Mouse (Mus musculus): ENCODE measurements around the gene Abcg4. TPM values are rescaled to one million over a fixed set of nuclear protein-coding genes. Genes with fewer than 3 reads are reported as not detected.
A peak's percentile ranks its signal among the peaks of the same experiment; 100 is the strongest.

The Abcg4 gene
- polyA plus RNA-seq, 1 experiment from 2014 or later, result 3.0 TPM

- H3K4me3 ChIP-seq (ENCODE audit: low read length), result peak overlapping the region; percentile 41; the same call in 1 of the 2 replicates
- 45% methylated on average over 26 of the region's 26 CpGs for WGBS
- peaks cover 16% of the 10 kb centered on the region for H3K4me1 ChIP-seq (ENCODE audit: control insufficient read depth, insufficient read depth, low read length)
- no peaks in the 10 kb centered on the region for H3K9me3 ChIP-seq (ENCODE audit: control insufficient read depth, low read length)
- no peak overlapping the region for H3K27ac ChIP-seq (ENCODE audit: low read length)
- H3K4me2 ChIP-seq (ENCODE audit: low read depth, low read length), result peak overlapping the region; percentile 44
- ATAC-seq, result peak; percentile 73
- no peaks in the 10 kb centered on the region for H3K36me3 ChIP-seq (ENCODE audit: control insufficient read depth, insufficient read depth, low read length)
- H3K27me3 ChIP-seq (replicated peaks; ENCODE audit: control insufficient read depth, insufficient read depth, low read length), result no peaks in the 10 kb centered on the region
- H3K9ac ChIP-seq (ENCODE audit: low read depth, low read length), result 0 out of 2 replicates have a peak overlapping the region, but pooled peaks have one; percentile 11
These were observed 39.0 kb downstream of the Abcg4 start for GRCm38 (mm10) chr9:44249181-44250146.

GRCm38 (mm10) chr9:44247907-44248306 lies 40.5 kb downstream of the Abcg4 start:
- H3K4me2 ChIP-seq (ENCODE audit: low read depth, low read length), result no peak overlapping the region
- no peak for ATAC-seq
- H3K9ac ChIP-seq (ENCODE audit: low read depth, low read length), result no peak overlapping the region
- no peak overlapping the region for H3K4me3 ChIP-seq (ENCODE audit: low read length)
- H3K27ac ChIP-seq (ENCODE audit: low read length), result no peak overlapping the region
- H3K36me3 ChIP-seq (ENCODE audit: control insufficient read depth, insufficient read depth, low read length), result no peaks in the 10 kb centered on the region
- no peaks in the 10 kb centered on the region for H3K27me3 ChIP-seq (replicated peaks; ENCODE audit: control insufficient read depth, insufficient read depth, low read length)
- H3K9me3 ChIP-seq (ENCODE audit: control insufficient read depth, low read length), result no peaks in the 10 kb centered on the region
- WGBS, result 74% methylated on average over 6 of the region's 6 CpGs
- peaks cover 9% of the 10 kb centered on the region for H3K4me1 ChIP-seq (ENCODE audit: control insufficient read depth, insufficient read depth, low read length)

GRCm38 (mm10) chr9:44243621-44244020 lies 44.8 kb downstream of the Abcg4 start:
- Histone ChIP-seq H3K4me3 (ENCODE audit: low read length) (no peak overlapping the region), H3K4me1 (ENCODE audit: control insufficient read depth, insufficient read depth, low read length) (0 out of 2 replicates have a peak, but pooled peaks cover 4% of the 10 kb centered on the region), H3K4me2 (ENCODE audit: low read depth, low read length) (no peak overlapping the region), H3K9ac (ENCODE audit: low read depth, low read length) (no peak overlapping the region), H3K9me3 (ENCODE audit: control insufficient read depth, low read length) (no peaks in the 10 kb centered on the region), H3K36me3 (ENCODE audit: control insufficient read depth, insufficient read depth, low read length) (no peaks in the 10 kb centered on the region), H3K27me3 (replicated peaks; ENCODE audit: control insufficient read depth, insufficient read depth, low read length) (no peaks in the 10 kb centered on the region), H3K27ac (ENCODE audit: low read length) (no peak overlapping the region)
- 65% methylated on average over 2 of the region's 2 CpGs for WGBS
- ATAC-seq, result no peak

- H3K9ac ChIP-seq (ENCODE audit: low read depth, low read length), result no peak overlapping the region
- no peaks in the 10 kb centered on the region for H3K36me3 ChIP-seq (ENCODE audit: control insufficient read depth, insufficient read depth, low read length)
- H3K9me3 ChIP-seq (ENCODE audit: control insufficient read depth, low read length), result no peaks in the 10 kb centered on the region
- H3K27ac ChIP-seq (ENCODE audit: low read length), result no peak overlapping the region
- H3K27me3 ChIP-seq (replicated peaks; ENCODE audit: control insufficient read depth, insufficient read depth, low read length), result no peaks in the 10 kb centered on the region
- no peak overlapping the region for H3K4me3 ChIP-seq (ENCODE audit: low read length)
- no peak for ATAC-seq
- 0 out of 2 replicates have a peak, but pooled peaks cover 4% of the 10 kb centered on the region for H3K4me1 ChIP-seq (ENCODE audit: control insufficient read depth, insufficient read depth, low read length)
- no peak overlapping the region for H3K4me2 ChIP-seq (ENCODE audit: low read depth, low read length)
- WGBS, result 73% methylated on average over 9 of the region's 9 CpGs
These were observed 47.0 kb downstream of the Abcg4 start for GRCm38 (mm10) chr9:44241418-44241817.

- H3K27ac ChIP-seq (ENCODE audit: low read length), result no peak overlapping the region
- WGBS, result 63% methylated on average over 5 of the region's 5 CpGs
- no peak overlapping the region for H3K4me2 ChIP-seq (ENCODE audit: low read depth, low read length)
- no peak overlapping the region for H3K4me3 ChIP-seq (ENCODE audit: low read length)
- H3K9ac ChIP-seq (ENCODE audit: low read depth, low read length), result no peak overlapping the region
- no peaks in the 10 kb centered on the region for H3K27me3 ChIP-seq (replicated peaks; ENCODE audit: control insufficient read depth, insufficient read depth, low read length)
- ATAC-seq, result no peak
- H3K36me3 ChIP-seq (ENCODE audit: control insufficient read depth, insufficient read depth, low read length), result no peaks in the 10 kb centered on the region
- H3K9me3 ChIP-seq (ENCODE audit: control insufficient read depth, low read length), result no peaks in the 10 kb centered on the region
- H3K4me1 ChIP-seq (ENCODE audit: control insufficient read depth, insufficient read depth, low read length), result 0 out of 2 replicates have a peak, but pooled peaks cover 4% of the 10 kb centered on the region
These were observed 47.5 kb downstream of the Abcg4 start for GRCm38 (mm10) chr9:44240911-44241310.

GRCm38 (mm10) chr9:44240399-44240798 lies 48.0 kb downstream of the Abcg4 start, which contains the start of gene Ccdc153:
Ccdc153 (plus strand) TSS chr9:44240676.
- Histone ChIP-seq H3K4me3 (ENCODE audit: low read length) (no peak within 1 kb of the TSS), H3K9ac (ENCODE audit: low read depth, low read length) (no peak within 1 kb of the TSS), H3K27me3 (replicated peaks; ENCODE audit: control insufficient read depth, insufficient read depth, low read length) (no peaks in the 10 kb centered on the region), H3K27ac (ENCODE audit: low read length) (no peak within 1 kb of the TSS), H3K4me1 (ENCODE audit: control insufficient read depth, insufficient read depth, low read length) (0 out of 2 replicates have a peak, but pooled peaks cover 4% of the 10 kb centered on the region), H3K9me3 (ENCODE audit: control insufficient read depth, low read length) (no peaks in the 10 kb centered on the region), H3K36me3 (ENCODE audit: control insufficient read depth, insufficient read depth, low read length) (no peaks in the 10 kb centered on the region), H3K4me2 (ENCODE audit: low read depth, low read length) (no peak within 1 kb of the TSS)
- ATAC-seq, result no peak
- WGBS, result 53% methylated on average over 2 of the region's 2 CpGs

GRCm38 (mm10) chr9:44239447-44239846 lies 49.0 kb downstream of the Abcg4 start:
- H3K9me3 ChIP-seq (ENCODE audit: control insufficient read depth, low read length), result no peaks in the 10 kb centered on the region
- WGBS, result 6% methylated on average over 5 of the region's 5 CpGs
- H3K4me3 ChIP-seq (ENCODE audit: low read length), result no peak overlapping the region
- H3K27ac ChIP-seq (ENCODE audit: low read length), result no peak overlapping the region
- no peaks in the 10 kb centered on the region for H3K36me3 ChIP-seq (ENCODE audit: control insufficient read depth, insufficient read depth, low read length)
- no peak overlapping the region for H3K4me2 ChIP-seq (ENCODE audit: low read depth, low read length)
- no peak overlapping the region for H3K9ac ChIP-seq (ENCODE audit: low read depth, low read length)
- H3K4me1 ChIP-seq (ENCODE audit: control insufficient read depth, insufficient read depth, low read length), result 0 out of 2 replicates have a peak, but pooled peaks cover 4% of the 10 kb centered on the region
- H3K27me3 ChIP-seq (replicated peaks; ENCODE audit: control insufficient read depth, insufficient read depth, low read length), result no peaks in the 10 kb centered on the region
- ATAC-seq, result no peak

- Histone ChIP-seq H3K27ac (ENCODE audit: low read length) (no peak overlapping the region), H3K9ac (ENCODE audit: low read depth, low read length) (no peak overlapping the region), H3K4me3 (ENCODE audit: low read length) (no peak overlapping the region), H3K4me2 (ENCODE audit: low read depth, low read length) (no peak overlapping the region), H3K36me3 (ENCODE audit: control insufficient read depth, insufficient read depth, low read length) (no peaks in the 10 kb centered on the region), H3K27me3 (replicated peaks; ENCODE audit: control insufficient read depth, insufficient read depth, low read length) (no peaks in the 10 kb centered on the region), H3K9me3 (ENCODE audit: control insufficient read depth, low read length) (no peaks in the 10 kb centered on the region), H3K4me1 (ENCODE audit: control insufficient read depth, insufficient read depth, low read length) (0 out of 2 replicates have a peak, but pooled peaks cover 4% of the 10 kb centered on the region)
- WGBS, result 78% methylated on average over 17 of the region's 17 CpGs
- ATAC-seq, result no peak
These were observed 49.8 kb downstream of the Abcg4 start for GRCm38 (mm10) chr9:44238501-44239190.

GRCm38 (mm10) chr9:44237128-44237527 lies 51.3 kb downstream of the Abcg4 start:
- Histone ChIP-seq H3K36me3 (ENCODE audit: control insufficient read depth, insufficient read depth, low read length) (no peaks in the 10 kb centered on the region), H3K4me1 (ENCODE audit: control insufficient read depth, insufficient read depth, low read length) (peaks cover 8% of the 10 kb centered on the region), H3K27me3 (replicated peaks; ENCODE audit: control insufficient read depth, insufficient read depth, low read length) (no peaks in the 10 kb centered on the region), H3K9me3 (ENCODE audit: control insufficient read depth, low read length) (no peaks in the 10 kb centered on the region), H3K4me2 (ENCODE audit: low read depth, low read length) (no peak overlapping the region), H3K9ac (ENCODE audit: low read depth, low read length) (no peak overlapping the region), H3K4me3 (ENCODE audit: low read length) (no peak overlapping the region), H3K27ac (ENCODE audit: low read length) (no peak overlapping the region)
- no peak for ATAC-seq
- WGBS, result 79% methylated on average over 4 of the region's 4 CpGs

All from intestine, embryonic 16.5 days (tissue).